Mouse (Mus musculus): Measurements from ENCODE around the gene Ppip5k2. TPM values are rescaled to one million over a fixed set of nuclear protein-coding genes. Genes with fewer than 3 reads are reported as not detected.

Ppip5k2 gene
- total RNA-seq, 1 experiment: 38.8 TPM

DNA sequence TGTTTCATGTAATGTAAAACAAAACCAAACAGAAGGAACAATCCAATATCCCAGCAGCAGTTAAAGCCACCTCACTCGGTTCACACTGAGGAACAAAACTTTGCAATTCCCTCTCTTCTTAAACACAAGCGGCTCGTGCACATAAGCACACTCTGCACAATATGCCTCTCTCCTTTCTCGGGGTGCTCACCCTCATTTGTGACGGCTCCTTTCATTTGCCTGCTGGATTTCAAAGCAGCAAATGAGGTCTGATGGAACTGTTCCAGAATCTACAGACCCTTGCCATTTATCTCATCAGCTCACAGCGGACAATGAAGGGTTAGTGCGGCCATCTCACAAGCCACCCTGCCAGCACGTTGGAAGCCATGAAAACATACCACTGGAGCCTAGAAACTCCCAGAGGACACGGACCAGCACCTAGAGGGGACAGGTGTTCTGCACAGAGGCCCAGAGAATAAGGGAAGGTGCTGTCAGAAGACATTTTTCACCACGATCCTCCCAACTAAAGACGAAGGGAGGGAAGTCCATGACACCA, 55.8 kb downstream of the Ppip5k2 start:
- TF ChIP-seq ZNF384 (IDR thresholded peaks at IDR 0.05; ENCODE audit: low read depth, low read length) (no peak), ZC3H11A (IDR thresholded peaks at IDR 0.05; ENCODE audit: borderline replicate concordance, low read depth, low read length) (no peak), MAFK (IDR thresholded peaks at IDR 0.05; ENCODE audit: insufficient read depth, low read depth, low read length) (no peak), HCFC1 (IDR thresholded peaks at IDR 0.05; ENCODE audit: borderline replicate concordance, insufficient read depth, low read length) (no peak), CHD2 (IDR thresholded peaks at IDR 0.05; ENCODE audit: low read depth, low read length) (no peak)
- Histone ChIP-seq H3K9ac (ENCODE audit: insufficient read depth, low read depth, low read length, poor library complexity, severe bottlenecking) (no peak overlapping the region), H3K4me3 (ENCODE audit: insufficient read depth in 1 of 2, low read depth in 1 of 2, low read length in 2 of 2, poor library complexity in 1 of 2, severe bottlenecking in 1 of 2) (no peak overlapping the region), H3K4me1 (ENCODE audit: control insufficient read depth in 2 of 2, insufficient read depth in 2 of 2, low read length in 2 of 2, poor library complexity in 1 of 2) (no peaks in the 10 kb centered on the region), H3K9me3 (ENCODE audit: control insufficient read depth, insufficient read depth, low read depth, low read length) (no peaks in the 10 kb centered on the region), H3K36me3 (ENCODE audit: control insufficient read depth, insufficient read depth, low read length, poor library complexity, severe bottlenecking) (peaks cover 14% of the 10 kb centered on the region), H3K27ac (ENCODE audit: insufficient read depth, low read depth, low read length, poor library complexity, severe bottlenecking) (no peak overlapping the region)
- in situ Hi-C loops (cut with MboI; ENCODE audit: low sequenced_read_pairs in 2 of 2, unreplicated experiment in 2 of 2): no loop called here
- no peak for DNase-seq (ENCODE audit: low read depth, low spot score)

DNA sequence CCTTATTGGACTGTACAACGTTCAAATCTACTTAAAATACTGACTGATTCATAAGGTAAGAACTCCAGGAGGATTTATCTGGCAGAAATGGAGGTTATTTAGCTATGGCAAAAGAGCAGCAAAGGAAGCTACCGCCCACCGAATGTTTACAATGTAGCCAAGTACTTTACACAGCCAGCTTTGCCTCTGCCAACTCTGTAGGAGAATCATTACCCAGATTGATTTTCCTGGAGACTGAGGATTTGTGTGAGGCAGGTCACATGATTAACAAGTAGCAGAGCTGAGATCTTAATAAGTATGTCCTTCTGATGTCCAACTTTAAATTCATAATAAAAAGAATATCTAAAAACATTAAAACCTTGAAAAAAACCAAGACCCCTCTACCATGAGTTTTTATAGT, 59.7 kb downstream of the Ppip5k2 start:
- in situ Hi-C loops (cut with MboI; ENCODE audit: low sequenced_read_pairs in 2 of 2, unreplicated experiment in 2 of 2): no loop called here
- Histone ChIP-seq H3K36me3 (ENCODE audit: control insufficient read depth, insufficient read depth, low read length, poor library complexity, severe bottlenecking) (peaks cover 12% of the 10 kb centered on the region), H3K9me3 (ENCODE audit: control insufficient read depth, insufficient read depth, low read depth, low read length) (no peaks in the 10 kb centered on the region), H3K4me3 (ENCODE audit: insufficient read depth in 1 of 2, low read depth in 1 of 2, low read length in 2 of 2, poor library complexity in 1 of 2, severe bottlenecking in 1 of 2) (no peak overlapping the region), H3K4me1 (ENCODE audit: control insufficient read depth in 2 of 2, insufficient read depth in 2 of 2, low read length in 2 of 2, poor library complexity in 1 of 2) (no peaks in the 10 kb centered on the region), H3K27ac (ENCODE audit: insufficient read depth, low read depth, low read length, poor library complexity, severe bottlenecking) (no peak overlapping the region), H3K9ac (ENCODE audit: insufficient read depth, low read depth, low read length, poor library complexity, severe bottlenecking) (no peak overlapping the region)
- no peak for DNase-seq (ENCODE audit: low read depth, low spot score)
- TF ChIP-seq HCFC1 (IDR thresholded peaks at IDR 0.05; ENCODE audit: borderline replicate concordance, insufficient read depth, low read length): no peak
- no peak for TF ChIP-seq ZNF384 (IDR thresholded peaks at IDR 0.05; ENCODE audit: low read depth, low read length)
- no peak for TF ChIP-seq MAFK (IDR thresholded peaks at IDR 0.05; ENCODE audit: insufficient read depth, low read depth, low read length)
- TF ChIP-seq CHD2 (IDR thresholded peaks at IDR 0.05; ENCODE audit: low read depth, low read length): no peak
- no peak for TF ChIP-seq ZC3H11A (IDR thresholded peaks at IDR 0.05; ENCODE audit: borderline replicate concordance, low read depth, low read length)

DNA sequence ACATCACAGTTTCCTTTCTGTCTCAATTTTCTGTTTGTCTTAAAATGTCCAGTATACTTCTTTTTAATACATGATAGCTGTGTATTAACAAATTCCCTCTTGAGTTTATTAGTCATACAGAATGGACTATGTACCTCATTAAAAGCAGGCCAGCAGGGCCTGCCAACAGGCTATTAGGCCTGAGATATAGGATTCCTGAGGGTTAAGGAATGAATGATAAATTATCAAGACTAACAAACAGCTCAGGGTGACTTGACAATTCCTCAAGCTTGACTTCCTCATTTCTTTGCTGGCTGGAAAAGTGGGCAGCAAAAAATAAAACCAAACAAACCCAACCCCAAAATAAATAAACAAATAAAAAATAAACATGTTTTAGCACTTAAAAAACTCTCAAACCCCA, 64.8 kb downstream of the Ppip5k2 start:
- no peak overlapping the region for H3K9ac ChIP-seq (ENCODE audit: insufficient read depth, low read depth, low read length, poor library complexity, severe bottlenecking)
- no peak for TF ChIP-seq MAFK (IDR thresholded peaks at IDR 0.05; ENCODE audit: insufficient read depth, low read depth, low read length)
- peaks cover 8% of the 10 kb centered on the region for H3K36me3 ChIP-seq (ENCODE audit: control insufficient read depth, insufficient read depth, low read length, poor library complexity, severe bottlenecking)
- no peaks in the 10 kb centered on the region for H3K4me1 ChIP-seq (ENCODE audit: control insufficient read depth in 2 of 2, insufficient read depth in 2 of 2, low read length in 2 of 2, poor library complexity in 1 of 2)
- H3K27ac ChIP-seq (ENCODE audit: insufficient read depth, low read depth, low read length, poor library complexity, severe bottlenecking): no peak overlapping the region
- H3K9me3 ChIP-seq (ENCODE audit: control insufficient read depth, insufficient read depth, low read depth, low read length): no peaks in the 10 kb centered on the region
- in situ Hi-C loops (cut with MboI; ENCODE audit: low sequenced_read_pairs in 2 of 2, unreplicated experiment in 2 of 2): no loop called here
- no peak for DNase-seq (ENCODE audit: low read depth, low spot score)
- no peak overlapping the region for H3K4me3 ChIP-seq (ENCODE audit: insufficient read depth in 1 of 2, low read depth in 1 of 2, low read length in 2 of 2, poor library complexity in 1 of 2, severe bottlenecking in 1 of 2)

DNA sequence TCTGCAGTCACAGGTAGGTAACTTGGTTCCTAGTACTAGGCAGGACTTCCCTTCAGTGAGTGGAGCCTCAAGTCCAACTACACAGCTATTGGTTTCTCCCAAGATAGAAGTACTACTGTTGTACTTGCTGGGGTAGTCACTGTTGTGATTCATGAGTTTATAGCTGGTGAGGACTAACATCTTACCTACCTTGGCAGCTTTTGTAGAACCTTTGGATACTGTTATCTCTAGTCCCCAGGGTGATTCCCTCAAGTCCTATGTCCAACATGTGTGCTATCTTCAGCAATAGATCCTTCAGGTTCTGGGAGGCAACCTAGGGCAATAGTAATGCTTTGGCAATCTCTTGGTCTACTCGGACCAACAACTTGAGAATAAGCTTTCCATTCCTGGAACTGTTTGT, 65.6 kb downstream of the Ppip5k2 start:
- no peak for TF ChIP-seq MAFK (IDR thresholded peaks at IDR 0.05; ENCODE audit: insufficient read depth, low read depth, low read length)
- H3K4me1 ChIP-seq (ENCODE audit: control insufficient read depth in 2 of 2, insufficient read depth in 2 of 2, low read length in 2 of 2, poor library complexity in 1 of 2): no peaks in the 10 kb centered on the region
- H3K9ac ChIP-seq (ENCODE audit: insufficient read depth, low read depth, low read length, poor library complexity, severe bottlenecking): no peak overlapping the region
- no peaks in the 10 kb centered on the region for H3K9me3 ChIP-seq (ENCODE audit: control insufficient read depth, insufficient read depth, low read depth, low read length)
- peaks cover 8% of the 10 kb centered on the region for H3K36me3 ChIP-seq (ENCODE audit: control insufficient read depth, insufficient read depth, low read length, poor library complexity, severe bottlenecking)
- H3K27ac ChIP-seq (ENCODE audit: insufficient read depth, low read depth, low read length, poor library complexity, severe bottlenecking): no peak overlapping the region
- DNase-seq (ENCODE audit: low read depth, low spot score): no peak
- no peak overlapping the region for H3K4me3 ChIP-seq (ENCODE audit: insufficient read depth in 1 of 2, low read depth in 1 of 2, low read length in 2 of 2, poor library complexity in 1 of 2, severe bottlenecking in 1 of 2)
- in situ Hi-C loops (cut with MboI; ENCODE audit: low sequenced_read_pairs in 2 of 2, unreplicated experiment in 2 of 2): no loop called here

DNA sequence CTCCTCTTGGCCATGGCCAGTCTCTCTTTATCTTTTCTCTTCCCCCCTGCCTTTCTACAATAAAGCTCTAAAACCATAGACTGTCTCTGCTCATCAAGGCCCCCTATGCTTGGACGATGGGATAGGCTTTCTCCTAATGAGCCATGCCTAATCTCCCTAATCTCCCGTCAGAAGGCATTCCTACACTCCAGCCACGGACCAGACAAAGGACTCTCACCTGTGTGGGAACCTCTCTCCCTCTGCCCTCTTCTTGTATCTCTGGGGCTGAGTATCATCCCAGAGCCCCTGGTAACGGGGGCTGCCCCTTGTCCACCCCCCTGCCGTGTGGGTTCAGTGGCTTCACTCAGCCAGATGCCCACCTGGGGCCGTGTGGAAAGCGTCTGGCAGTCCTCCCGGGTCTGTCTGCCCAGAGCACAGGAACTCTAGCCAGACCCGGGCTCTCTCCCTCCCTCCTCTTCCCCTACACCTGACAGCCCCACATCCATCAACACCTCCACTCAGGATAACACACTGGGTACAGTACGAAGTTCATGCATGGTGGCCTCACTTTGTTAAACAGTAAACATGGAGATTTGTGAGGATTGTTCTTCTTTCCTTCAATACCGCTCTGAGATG, 71.1 kb downstream of the Ppip5k2 start:
- DNase-seq (ENCODE audit: low read depth, low spot score): no peak
- Histone ChIP-seq H3K4me1 (ENCODE audit: control insufficient read depth in 2 of 2, insufficient read depth in 2 of 2, low read length in 2 of 2, poor library complexity in 1 of 2) (no peaks in the 10 kb centered on the region), H3K4me3 (ENCODE audit: insufficient read depth in 1 of 2, low read depth in 1 of 2, low read length in 2 of 2, poor library complexity in 1 of 2, severe bottlenecking in 1 of 2) (no peak overlapping the region), H3K9ac (ENCODE audit: insufficient read depth, low read depth, low read length, poor library complexity, severe bottlenecking) (no peak overlapping the region), H3K36me3 (ENCODE audit: control insufficient read depth, insufficient read depth, low read length, poor library complexity, severe bottlenecking) (0 out of 2 replicates have a peak, but pooled peaks cover under 1% of the 10 kb centered on the region), H3K27ac (ENCODE audit: insufficient read depth, low read depth, low read length, poor library complexity, severe bottlenecking) (no peak overlapping the region), H3K9me3 (ENCODE audit: control insufficient read depth, insufficient read depth, low read depth, low read length) (no peaks in the 10 kb centered on the region)
- in situ Hi-C loops (cut with MboI; ENCODE audit: low sequenced_read_pairs in 2 of 2, unreplicated experiment in 2 of 2): loop anchor here in 1 of 2 experiments (25.0 kb wide), 1 partner anchor 662 kb away; no protein-coding TSS in a partner anchor
- TF ChIP-seq MAFK (IDR thresholded peaks at IDR 0.05; ENCODE audit: insufficient read depth, low read depth, low read length): no peak
- no peak for TF ChIP-seq HCFC1 (IDR thresholded peaks at IDR 0.05; ENCODE audit: borderline replicate concordance, insufficient read depth, low read length)
- TF ChIP-seq CHD2 (IDR thresholded peaks at IDR 0.05; ENCODE audit: low read depth, low read length): no peak
- no peak for TF ChIP-seq ZC3H11A (IDR thresholded peaks at IDR 0.05; ENCODE audit: borderline replicate concordance, low read depth, low read length)
- no peak for TF ChIP-seq ZNF384 (IDR thresholded peaks at IDR 0.05; ENCODE audit: low read depth, low read length)
